Mouse (Mus musculus) midbrain, embryonic 10.5 days (tissue): ENCODE measurements at regions not wholly inside any gene's neighbourhood (a gene's known extent, or its start where the extent isn't known, plus 50 kb on each side); places are given as distances from the start of the nearest gene placed in this dataset.

Source experiments
- DNase-seq: peaks from one replicate; pipeline ENCODE4 v3.0.0-alpha.2; 2017; ENCODE audit warnings: low spot score
- H3K27ac ChIP-seq: fragments of 300-500 bp; sonication (generic); replicated peaks from 2 replicates; pipeline ENCODE4 v1.5.1; 2016; ENCODE audit warnings: mild to moderate bottlenecking
- H3K27me3 ChIP-seq: fragments of 300-500 bp; sonication (generic); 2 replicates; pipeline ENCODE4 v1.6.1; 2016; ENCODE audit warnings: low read depth, mild to moderate bottlenecking; ENCODE audit not compliant: poor library complexity, severe bottlenecking
- H3K36me3 ChIP-seq: fragments of 300-500 bp; sonication (generic); 2 replicates; pipeline ENCODE4 v1.6.1; 2016; ENCODE audit warnings: mild to moderate bottlenecking, moderate library complexity
- H3K4me1 ChIP-seq: fragments of 300-500 bp; sonication (generic); 2 replicates; pipeline ENCODE4 v1.6.1; 2016
- H3K4me3 ChIP-seq: fragments of 300-500 bp; sonication (generic); 2 replicates; pipeline ENCODE4 v1.5.1; 2016; ENCODE audit warnings: mild to moderate bottlenecking, moderate library complexity
- H3K9me3 ChIP-seq: fragments of 300-500 bp; sonication (generic); replicated peaks from 2 replicates; pipeline ENCODE4 v1.6.1; 2016; ENCODE audit warnings: mild to moderate bottlenecking
- WGBS: fragments of 180-500 bp; shearing (Covaris S2); methylation state at CpG from one replicate; pipeline ENCODE4 v1.1.7; 2016; 5-methylcytosine and 5-hydroxymethylcytosine counted together

- H3K27ac ChIP-seq: peak overlapping the region; percentile 52; the same call in 1 of the 2 replicates
- peaks cover 14% of the 10 kb centered on the region for H3K4me1 ChIP-seq
- no peaks in the 10 kb centered on the region for H3K27me3 ChIP-seq
- no peaks in the 10 kb centered on the region for H3K9me3 ChIP-seq
- no peak overlapping the region for H3K4me3 ChIP-seq
- no peak for DNase-seq
- H3K36me3 ChIP-seq: no peaks in the 10 kb centered on the region
- 49% methylated on average over 12 of the region's 12 CpGs for WGBS
These were observed 217.4 kb upstream of the Spdye4c start for GRCm38 (mm10) chr2:128373363-128374252.

- H3K9me3 ChIP-seq: no peaks in the 10 kb centered on the region
- peak overlapping the region; percentile 52; the same call in 1 of the 2 replicates for H3K27ac ChIP-seq
- 80% methylated on average over 2 of the region's 2 CpGs for WGBS
- H3K4me1 ChIP-seq: peaks cover 14% of the 10 kb centered on the region
- no peak overlapping the region for H3K4me3 ChIP-seq
- DNase-seq: no peak
- H3K36me3 ChIP-seq: no peaks in the 10 kb centered on the region
- no peaks in the 10 kb centered on the region for H3K27me3 ChIP-seq
These were observed 216.8 kb upstream of the Spdye4c start for GRCm38 (mm10) chr2:128374253-128374566.

- Histone ChIP-seq H3K4me1 (peaks cover 21% of the 10 kb centered on the region), H3K9me3 (no peaks in the 10 kb centered on the region), H3K36me3 (no peaks in the 10 kb centered on the region), H3K27ac (no peak overlapping the region), H3K4me3 (no peak overlapping the region), H3K27me3 (no peaks in the 10 kb centered on the region)
- WGBS: 96% methylated on average over 5 of the region's 5 CpGs
- DNase-seq: no peak
These were observed 216.1 kb upstream of the Spdye4c start for GRCm38 (mm10) chr2:128374926-128375325.

GRCm38 (mm10) chr2:128375827-128376226 is 215.2 kb upstream of the Spdye4c start:
- WGBS: 89% methylated on average over 3 of the region's 3 CpGs
- DNase-seq: no peak
- Histone ChIP-seq H3K9me3 (no peaks in the 10 kb centered on the region), H3K27ac (no peak overlapping the region), H3K36me3 (no peaks in the 10 kb centered on the region), H3K4me1 (peaks cover 29% of the 10 kb centered on the region), H3K27me3 (no peaks in the 10 kb centered on the region), H3K4me3 (no peak overlapping the region)

GRCm38 (mm10) chr2:128377176-128377575 is 213.8 kb upstream of the Spdye4c start:
- DNase-seq: no peak
- peaks cover 33% of the 10 kb centered on the region for H3K4me1 ChIP-seq
- H3K9me3 ChIP-seq: no peaks in the 10 kb centered on the region
- H3K27me3 ChIP-seq: 0 out of 2 replicates have a peak, but pooled peaks cover 4% of the 10 kb centered on the region
- H3K4me3 ChIP-seq: no peak overlapping the region
- WGBS: 78% methylated on average over 6 of the region's 6 CpGs
- H3K36me3 ChIP-seq: no peaks in the 10 kb centered on the region
- no peak overlapping the region for H3K27ac ChIP-seq

- H3K27me3 ChIP-seq: 0 out of 2 replicates have a peak, but pooled peaks cover 4% of the 10 kb centered on the region
- 84% methylated on average over 10 of the region's 10 CpGs for WGBS
- no peak for DNase-seq
These were observed 213.3 kb upstream of the Spdye4c start for GRCm38 (mm10) chr2:128377680-128378079.

GRCm38 (mm10) chr2:128378456-128378855 is 212.6 kb upstream of the Spdye4c start:
- WGBS: 80% methylated on average over 7 of the region's 7 CpGs
- H3K27me3 ChIP-seq: 0 out of 2 replicates have a peak, but pooled peaks cover 4% of the 10 kb centered on the region
- no peak overlapping the region for H3K27ac ChIP-seq
- H3K9me3 ChIP-seq: no peaks in the 10 kb centered on the region
- no peak for DNase-seq
- H3K4me3 ChIP-seq: no peak overlapping the region
- H3K36me3 ChIP-seq: no peaks in the 10 kb centered on the region
- peaks cover 28% of the 10 kb centered on the region for H3K4me1 ChIP-seq

More at GRCm38 (mm10) chr2:128377680-128378079, 213.3 kb upstream of the Spdye4c start:
- no peaks in the 10 kb centered on the region for H3K36me3 ChIP-seq
- H3K4me1 ChIP-seq: peaks cover 33% of the 10 kb centered on the region
- no peaks in the 10 kb centered on the region for H3K9me3 ChIP-seq
- H3K27ac ChIP-seq: no peak overlapping the region
- H3K4me3 ChIP-seq: no peak overlapping the region

GRCm38 (mm10) chr2:128379151-128379550 is 211.9 kb upstream of the Spdye4c start:
- H3K27ac ChIP-seq: no peak overlapping the region
- no peaks in the 10 kb centered on the region for H3K36me3 ChIP-seq
- 89% methylated on average over 8 of the region's 8 CpGs for WGBS
- no peak overlapping the region for H3K4me3 ChIP-seq
- peaks cover 28% of the 10 kb centered on the region for H3K4me1 ChIP-seq
- H3K9me3 ChIP-seq: no peaks in the 10 kb centered on the region
- 0 out of 2 replicates have a peak, but pooled peaks cover 4% of the 10 kb centered on the region for H3K27me3 ChIP-seq
- DNase-seq: no peak

GRCm38 (mm10) chr2:128379554-128379953 is 211.5 kb upstream of the Spdye4c start:
- Histone ChIP-seq H3K4me3 (no peak overlapping the region), H3K27ac (no peak overlapping the region), H3K9me3 (no peaks in the 10 kb centered on the region), H3K27me3 (0 out of 2 replicates have a peak, but pooled peaks cover 4% of the 10 kb centered on the region), H3K4me1 (peaks cover 32% of the 10 kb centered on the region), H3K36me3 (no peaks in the 10 kb centered on the region)
- no peak for DNase-seq
- WGBS: 53% methylated on average over 8 of the region's 8 CpGs

GRCm38 (mm10) chr2:128380581-128380980 is 210.4 kb upstream of the Spdye4c start:
- H3K9me3 ChIP-seq: no peaks in the 10 kb centered on the region
- H3K27me3 ChIP-seq: 0 out of 2 replicates have a peak, but pooled peaks cover 4% of the 10 kb centered on the region
- H3K4me1 ChIP-seq: peaks cover 33% of the 10 kb centered on the region
- DNase-seq: peak; percentile 22
- H3K4me3 ChIP-seq: no peak overlapping the region
- 50% methylated on average over 7 of the region's 7 CpGs for WGBS
- H3K27ac ChIP-seq: no peak overlapping the region; the same call in 1 of the 2 replicates
- no peaks in the 10 kb centered on the region for H3K36me3 ChIP-seq

GRCm38 (mm10) chr2:128381684-128382205 is 209.3 kb upstream of the Spdye4c start:
- no peaks in the 10 kb centered on the region for H3K9me3 ChIP-seq
- peaks cover 33% of the 10 kb centered on the region for H3K4me1 ChIP-seq

GRCm38 (mm10) chr2:128382473-128382872 is 208.5 kb upstream of the Spdye4c start:
- Histone ChIP-seq H3K27me3 (0 out of 2 replicates have a peak, but pooled peaks cover 4% of the 10 kb centered on the region), H3K9me3 (no peaks in the 10 kb centered on the region), H3K4me1 (peaks cover 33% of the 10 kb centered on the region), H3K27ac (no peak overlapping the region), H3K36me3 (no peaks in the 10 kb centered on the region), H3K4me3 (no peak overlapping the region)
- DNase-seq: no peak
- 82% methylated on average over 4 of the region's 4 CpGs for WGBS

More at GRCm38 (mm10) chr2:128381684-128382205, 209.3 kb upstream of the Spdye4c start:
- Histone ChIP-seq H3K36me3 (no peaks in the 10 kb centered on the region), H3K27ac (no peak overlapping the region), H3K27me3 (0 out of 2 replicates have a peak, but pooled peaks cover 4% of the 10 kb centered on the region), H3K4me3 (no peak overlapping the region)
- no peak for DNase-seq
- WGBS: 82% methylated on average over 5 of the region's 5 CpGs

GRCm38 (mm10) chr2:128384612-128385011 is 206.4 kb upstream of the Spdye4c start:
- 86% methylated on average over 10 of the region's 10 CpGs for WGBS

More at GRCm38 (mm10) chr2:128384612-128385011, 206.4 kb upstream of the Spdye4c start:
- Histone ChIP-seq H3K36me3 (no peaks in the 10 kb centered on the region), H3K4me1 (peaks cover 48% of the 10 kb centered on the region), H3K27me3 (peaks cover 9% of the 10 kb centered on the region; the same call in 1 of the 2 replicates), H3K9me3 (no peaks in the 10 kb centered on the region), H3K27ac (no peak overlapping the region), H3K4me3 (no peak overlapping the region)
- DNase-seq: no peak
